Mouse (Mus musculus) neural tube, postnatal 0 days (tissue): Measurements from ENCODE around the gene Lpp. TPM values are rescaled to one million over a fixed set of nuclear protein-coding genes. Genes with fewer than 3 reads are reported as not detected.

Experiments used
- microRNA counts: library from miRNA; unstranded; fragments of <30 nt; microRNA quantifications from one replicate; lab custom pipeline; 2015
- microRNA-seq: library from miRNA; unstranded; fragments of <30 nt; microRNA quantifications from one replicate; pipeline ENCODE4, GENCODE M21; 2016
- polyA plus RNA-seq: library from polyadenylated mRNA; unstranded; fragments of >200 nt; fragmentation: Nextera tagmentation; extraction: Ambion mirVana; gene quantifications from 2 replicates; pipeline ENCODE4 v1.2.1, GENCODE M21; 2015

Lpp gene
- 7.9 and 9.8 TPM in 2 replicates for polyA plus RNA-seq

GRCm38 (mm10) chr16:24392651-24393555, at the start of gene Lpp:
TSS of gene Lpp (plus strand) at chr16:24393507.

MicroRNAs within 50 kb of the gene (microRNA counts, 519-probe panel; counts per million panel counts)
- microRNA mmu-miR-28 (lab: Ali Mortazavi, UCI): 3,880 counts per million, percentile 30 among the panel's probes with 10 or more counts

Small RNAs within 50 kb of the gene (microRNA-seq; reads per million reads assigned to microRNA genes)
- 416 reads per million, percentile 65 among the genes with 10 or more reads in this experiment for gene Mir28a
